Mouse (Mus musculus) G1E (cell line): ENCODE results near the gene Epha2. TPM values are rescaled to one million over a fixed set of nuclear protein-coding genes. Genes with fewer than 3 reads are reported as not detected.

ENCODE experiments used
- ATAC-seq: 2 replicates; pipeline ENCODE4 v1.8.0; 2016; ENCODE audit warnings: mild to moderate bottlenecking; ENCODE audit not compliant: insufficient number of reproducible peaks, poor library complexity, low FRiP score, severe bottlenecking; ENCODE audit errors: extremely low read depth
- DNase-seq: peaks from one replicate; pipeline ENCODE4 v3.0.0; 2012; ENCODE audit warnings: low spot score
- H3K27me3 ChIP-seq: 2 replicates; pipeline ENCODE4 v1.6.1; 2012; ENCODE audit warnings: mild to moderate bottlenecking, low read length, inconsistent platforms; ENCODE audit not compliant: insufficient read depth
- H3K36me3 ChIP-seq: replicated peaks from 2 replicates; pipeline ENCODE3; 2012; ENCODE audit warnings: mild to moderate bottlenecking, inconsistent platforms
- H3K4me1 ChIP-seq: 2 replicates; pipeline ENCODE4 v1.6.1; 2012; ENCODE audit warnings: low read depth, low read length, inconsistent platforms, mixed read lengths; ENCODE audit not compliant: insufficient read depth
- H3K4me3 ChIP-seq: 2 replicates; pipeline ENCODE4 v1.5.1; 2012; ENCODE audit warnings: low read depth, mild to moderate bottlenecking, inconsistent platforms, low read length, moderate library complexity, mixed read lengths
- H3K9me3 ChIP-seq: replicated peaks from 2 replicates; pipeline ENCODE4 v1.6.1; 2012; ENCODE audit warnings: inconsistent platforms
- CTCF ChIP-seq: IDR thresholded peaks from 2 replicates; pipeline ENCODE4 v1.5.1; 2012; ENCODE audit warnings: low read depth, low read length, inconsistent platforms, mixed read lengths
- GATA1 ChIP-seq: IDR thresholded peaks from 2 replicates; pipeline ENCODE4 v1.6.1; 2012; ENCODE audit warnings: borderline replicate concordance, low read length, inconsistent platforms, mixed read lengths
- GATA2 ChIP-seq: IDR thresholded peaks from 2 replicates; pipeline ENCODE4 v1.6.1; 2012; ENCODE audit warnings: low read depth, low read length, inconsistent platforms, borderline replicate concordance
- POLR2AphosphoS5 ChIP-seq: IDR thresholded peaks from 2 replicates; pipeline ENCODE4 v1.6.1; 2012; ENCODE audit warnings: low read depth, low read length, inconsistent platforms; ENCODE audit not compliant: insufficient replicate concordance
- TAL1 ChIP-seq: conservative IDR thresholded peaks from 2 replicates; pipeline ENCODE4 v1.6.1; 2012; ENCODE audit warnings: low read depth, low read length, inconsistent platforms, mixed read lengths
- polyA plus RNA-seq: library from polyadenylated mRNA; stranded (reverse); fragments of >175 nt; gene quantifications from 2 replicates; pipeline ENCODE4 v1.2.3, GENCODE M21; 2012
- total RNA-seq, 2 experiments: library from RNA; stranded (forward) in 1 of 2; stranded (reverse) in 1 of 2; fragments of 200-1000 nt in 1 of 2; fragments of >200 nt in 1 of 2; fragmentation: Nextera tagmentation in 1 of 2; gene quantifications; 2 replicates each; pipeline ENCODE4 v1.2.3; 2014 to 2017

Epha2 gene
- total and polyA plus RNA-seq, 3 experiments, result not detected

DNA sequence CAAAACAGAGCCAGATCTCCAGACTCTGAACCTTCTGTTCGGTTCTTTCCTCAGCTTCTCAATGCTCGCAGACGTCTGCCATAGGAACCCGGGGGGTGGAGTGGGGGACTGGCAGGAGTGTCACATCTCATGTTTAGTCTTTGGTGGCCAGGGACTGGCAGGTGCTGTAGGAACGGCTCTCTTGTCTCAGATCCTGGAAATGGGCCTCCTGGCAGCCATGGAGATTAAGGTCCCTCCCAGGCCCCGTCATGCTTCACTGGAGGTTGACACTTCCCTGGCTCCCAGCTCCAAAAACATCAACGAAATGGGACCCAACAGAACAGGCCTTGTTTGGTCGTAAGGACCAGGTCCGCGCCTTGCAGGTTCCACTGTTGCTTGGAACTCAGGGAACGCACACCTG lies 47.6 kb downstream of the Epha2 start:
- Histone ChIP-seq H3K36me3 (no peaks in the 10 kb centered on the region), H3K4me3 (no peak overlapping the region), H3K9me3 (no peaks in the 10 kb centered on the region), H3K4me1 (no peaks in the 10 kb centered on the region), H3K27me3 (peaks cover 3% of the 10 kb centered on the region; the same call in 1 of the 2 replicates)
- ATAC-seq, result no peak
- TF ChIP-seq GATA1 (no peak), POLR2AphosphoS5 (no peak), CTCF (no peak), GATA2 (no peak), TAL1 (no peak)
- no peak for DNase-seq

DNA sequence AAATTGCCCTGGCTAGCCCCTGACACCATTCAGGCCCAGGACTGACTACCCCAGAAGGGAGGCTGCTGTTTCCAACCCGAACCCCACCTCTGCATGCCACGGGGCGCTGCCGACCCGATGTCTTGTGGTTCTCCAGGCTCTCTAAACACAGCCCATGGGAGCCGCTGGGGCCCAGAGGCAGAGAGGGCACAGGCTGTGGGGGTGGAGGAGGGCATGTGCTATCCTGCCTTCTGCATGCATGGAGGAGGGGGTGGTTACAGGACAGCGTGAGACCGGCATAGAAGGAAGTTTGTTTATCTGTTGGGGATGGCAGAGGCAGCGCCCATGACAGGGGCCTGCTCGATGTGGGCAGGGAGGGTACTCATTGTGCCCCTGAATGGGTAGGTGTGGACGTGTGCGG lies 49.0 kb downstream of the Epha2 start:
- no peak for TF ChIP-seq CTCF
- no peak for TF ChIP-seq POLR2AphosphoS5
- no peak for TF ChIP-seq GATA2
- Histone ChIP-seq H3K9me3 (no peaks in the 10 kb centered on the region), H3K36me3 (no peaks in the 10 kb centered on the region), H3K27me3 (peaks cover 3% of the 10 kb centered on the region; the same call in 1 of the 2 replicates), H3K4me1 (no peaks in the 10 kb centered on the region), H3K4me3 (no peak overlapping the region)
- ATAC-seq, result no peak
- no peak for DNase-seq

DNA sequence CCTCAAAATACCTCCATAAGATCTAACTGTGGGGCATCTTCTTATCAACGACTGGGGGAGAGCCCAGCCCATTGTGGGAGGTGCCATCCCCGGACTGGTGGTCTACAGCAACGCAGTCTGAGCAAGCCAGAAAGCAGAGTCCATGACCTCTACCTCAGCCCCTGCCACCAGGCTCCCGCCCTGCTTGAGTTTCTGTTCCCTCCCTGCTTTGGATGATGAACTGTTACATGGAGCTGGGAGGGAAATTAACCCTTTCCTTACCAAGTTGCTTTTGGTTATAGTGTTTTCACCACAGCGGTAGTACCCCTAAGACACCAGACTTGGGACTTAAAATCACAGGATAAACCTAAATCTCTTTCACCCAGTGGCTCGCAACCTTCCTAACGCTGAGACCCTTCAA lies 50.9 kb downstream of the Epha2 start:
- H3K36me3 ChIP-seq, result no peaks in the 10 kb centered on the region
- TF ChIP-seq CTCF, result no peak
- TF ChIP-seq POLR2AphosphoS5, result no peak
- no peak for TF ChIP-seq GATA2
- no peak for TF ChIP-seq GATA1
- TF ChIP-seq TAL1, result no peak
- ATAC-seq (no peak), DNase-seq (no peak)
- H3K4me3 ChIP-seq, result no peak overlapping the region
- H3K9me3 ChIP-seq, result no peaks in the 10 kb centered on the region
- H3K4me1 ChIP-seq, result no peaks in the 10 kb centered on the region
- H3K27me3 ChIP-seq, result peaks cover 3% of the 10 kb centered on the region; the same call in 1 of the 2 replicates

DNA sequence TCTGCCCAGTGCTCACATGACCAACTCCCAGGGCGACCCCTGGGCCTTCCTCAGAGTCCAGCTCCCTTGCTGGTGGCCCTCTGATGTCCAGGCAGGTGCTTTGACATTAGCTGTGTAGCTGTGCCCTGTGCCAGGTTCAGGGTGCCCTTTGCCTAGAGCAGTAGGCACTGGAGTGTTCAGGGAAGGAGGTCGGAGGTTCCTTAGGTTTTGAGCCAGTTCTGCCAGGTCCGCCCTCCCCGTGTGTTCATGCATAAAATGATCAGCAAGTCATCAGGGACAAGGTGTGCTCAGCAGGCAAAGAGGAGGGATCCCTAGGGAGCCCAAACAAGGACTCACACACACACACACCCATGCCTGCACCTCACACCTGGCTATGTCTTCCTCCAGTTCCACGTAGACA lies 51.9 kb downstream of the Epha2 start:
- Histone ChIP-seq H3K4me3 (no peak overlapping the region), H3K27me3 (peaks cover 3% of the 10 kb centered on the region; the same call in 1 of the 2 replicates), H3K36me3 (no peaks in the 10 kb centered on the region), H3K4me1 (no peaks in the 10 kb centered on the region), H3K9me3 (peaks cover 2% of the 10 kb centered on the region; the same call in 1 of the 2 replicates)
- no peak for DNase-seq
- TF ChIP-seq GATA1 (no peak), TAL1 (no peak), POLR2AphosphoS5 (no peak), GATA2 (no peak), CTCF (no peak)
- ATAC-seq, result no peak

DNA sequence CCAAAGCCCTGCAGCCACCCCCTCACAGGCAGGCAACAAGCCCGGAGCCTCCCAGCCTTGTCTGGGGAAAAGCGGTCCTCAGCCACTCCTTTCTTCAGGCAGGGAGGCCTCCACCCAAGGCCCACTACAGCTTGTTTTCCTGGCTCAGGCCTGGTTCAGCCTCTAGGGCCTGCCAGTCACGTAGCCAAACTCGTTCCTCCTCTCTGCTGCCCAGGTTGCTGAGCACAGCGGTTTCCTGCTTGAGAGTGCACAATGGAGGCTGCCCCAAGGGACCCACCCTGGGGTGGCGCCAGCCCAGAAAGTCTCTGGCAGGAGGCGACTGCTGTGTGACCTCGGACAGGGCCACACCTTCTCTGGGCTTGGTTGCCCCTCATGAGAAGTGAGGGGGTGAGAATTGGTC lies 52.8 kb downstream of the Epha2 start:
- Histone ChIP-seq H3K9me3 (peaks cover 2% of the 10 kb centered on the region; the same call in 1 of the 2 replicates), H3K4me1 (no peaks in the 10 kb centered on the region), H3K27me3 (peaks cover 3% of the 10 kb centered on the region; the same call in 1 of the 2 replicates), H3K4me3 (no peak overlapping the region), H3K36me3 (no peaks in the 10 kb centered on the region)
- TF ChIP-seq GATA2, result no peak
- TF ChIP-seq POLR2AphosphoS5, result no peak
- no peak for TF ChIP-seq TAL1
- TF ChIP-seq GATA1, result no peak
- TF ChIP-seq CTCF, result no peak
- ATAC-seq, result no peak
- DNase-seq, result no peak

DNA sequence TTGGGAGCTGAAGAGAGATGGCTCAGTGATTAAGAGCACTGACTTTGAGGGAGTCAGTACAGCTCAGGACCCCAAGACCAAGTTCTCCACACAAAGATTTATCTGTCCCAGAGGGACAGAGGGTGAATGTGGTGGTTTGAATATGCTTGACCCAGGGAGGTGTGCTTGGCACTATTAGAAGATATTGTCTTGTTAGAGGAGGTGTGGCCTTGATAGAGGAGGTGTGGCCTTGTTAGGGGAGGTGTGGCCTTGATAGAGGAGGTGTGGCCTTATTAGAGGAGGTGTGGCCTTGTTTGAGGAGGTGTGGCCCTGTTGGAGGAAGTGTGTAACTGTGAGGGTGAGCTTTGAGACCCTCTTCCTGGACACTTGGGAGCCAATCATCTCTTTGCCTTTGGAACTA lies 56.8 kb downstream of the Epha2 start:
- TF ChIP-seq GATA2 (no peak), CTCF (no peak), POLR2AphosphoS5 (no peak), GATA1 (no peak), TAL1 (no peak)
- Histone ChIP-seq H3K27me3 (no peaks in the 10 kb centered on the region), H3K4me3 (no peak overlapping the region), H3K9me3 (peaks cover 2% of the 10 kb centered on the region; the same call in 1 of the 2 replicates), H3K36me3 (no peaks in the 10 kb centered on the region), H3K4me1 (no peaks in the 10 kb centered on the region)
- DNase-seq, result no peak
- no peak for ATAC-seq
